Mouse (Mus musculus) CH12.LX (cell line): ENCODE results near the gene Prrt2. TPM values are rescaled to one million over a fixed set of nuclear protein-coding genes. Genes with fewer than 3 reads are reported as not detected.

Experiments
- DNase-seq: peaks from one replicate; pipeline ENCODE4 v3.0.0-alpha.2; 2013; ENCODE audit errors: extremely low read depth
- H3K27ac ChIP-seq: 2 replicates; pipeline ENCODE4 v1.5.1; 2012; ENCODE audit warnings: low read depth, mild to moderate bottlenecking, control low read depth, moderate library complexity; ENCODE audit not compliant: insufficient read depth
- H3K27me3 ChIP-seq: replicated peaks from 2 replicates; pipeline ENCODE3; 2012; ENCODE audit warnings: inconsistent platforms
- H3K36me3 ChIP-seq, 2 experiments: replicated peaks in 1 of 2; 2 replicates each; pipeline versions ENCODE3 to v1.6.1; 2012; ENCODE audit warnings: inconsistent platforms in 1 of 2, low read length in 1 of 2, mild to moderate bottlenecking in 1 of 2, mixed read lengths in 1 of 2, moderate library complexity in 1 of 2; ENCODE audit not compliant: control insufficient read depth in 1 of 2, insufficient read depth in 1 of 2
- H3K4me1 ChIP-seq, 2 experiments: 2 replicates each; pipeline ENCODE4 v1.6.1; 2012; ENCODE audit warnings: inconsistent platforms in 1 of 2, moderate library complexity in 1 of 2; ENCODE audit not compliant: insufficient read depth in 2 of 2, control insufficient read depth in 1 of 2
- H3K4me2 ChIP-seq: 2 replicates; pipeline ENCODE4 v1.6.1; 2012; ENCODE audit warnings: low read depth, mild to moderate bottlenecking, control low read depth; ENCODE audit not compliant: poor library complexity, insufficient read depth, severe bottlenecking
- H3K4me3 ChIP-seq, 3 experiments: fragments of 150-350 bp in 1 of 3; sonication (generic) in 1 of 3; replicated peaks in 1 of 3; 2 replicates each; pipeline versions ENCODE3 to v1.5.1; 2011 to 2012; ENCODE audit warnings: low read depth in 2 of 3, low read length in 2 of 3, mild to moderate bottlenecking in 2 of 3, moderate library complexity in 2 of 3, control low read depth in 1 of 3, improper control_type of control experiment in 1 of 3, inconsistent platforms in 1 of 3, mixed read lengths in 1 of 3; ENCODE audit not compliant: poor library complexity in 1 of 3
- H3K79me2 ChIP-seq: replicated peaks from 2 replicates; pipeline ENCODE4 v1.6.1; 2012; ENCODE audit warnings: mild to moderate bottlenecking, moderate library complexity; ENCODE audit not compliant: control insufficient read depth, poor library complexity, insufficient read depth, severe bottlenecking; ENCODE audit errors: extremely low read depth
- H3K9ac ChIP-seq: 2 replicates; pipeline ENCODE4 v1.6.1; 2012; ENCODE audit warnings: low read depth, mild to moderate bottlenecking, control low read depth, moderate library complexity; ENCODE audit not compliant: insufficient read depth
- H3K9me3 ChIP-seq: replicated peaks from 2 replicates; pipeline ENCODE3; 2012; ENCODE audit warnings: low read length, inconsistent platforms, mixed read lengths
- BHLHE40 ChIP-seq: IDR thresholded peaks from 2 replicates; pipeline ENCODE4 v1.6.1; 2011; ENCODE audit warnings: mild to moderate bottlenecking, low read depth, low read length, improper control_type of control experiment
- CHD1 ChIP-seq: IDR thresholded peaks from 2 replicates; pipeline ENCODE4 v1.6.1; 2012; ENCODE audit warnings: low read depth, low read length, improper control_type of control experiment, inconsistent platforms
- CHD2 ChIP-seq: IDR thresholded peaks from 2 replicates; pipeline ENCODE4 v1.6.1; 2011; ENCODE audit warnings: low read length, improper control_type of control experiment
- CTCF ChIP-seq, 2 experiments: IDR thresholded peaks in 1 of 2; conservative IDR thresholded peaks in 1 of 2; 2 replicates each; pipeline ENCODE4 v1.5.1; 2011 to 2012; ENCODE audit warnings: low read depth in 2 of 2, low read length in 2 of 2, improper control_type of control experiment in 1 of 2, inconsistent platforms in 1 of 2, mild to moderate bottlenecking in 1 of 2, moderate library complexity in 1 of 2
- E2F4 ChIP-seq: IDR thresholded peaks from 2 replicates; pipeline ENCODE4 v1.6.1; 2011; ENCODE audit warnings: low read depth, low read length, improper control_type of control experiment; ENCODE audit not compliant: insufficient replicate concordance
- ELF1 ChIP-seq: IDR thresholded peaks from 2 replicates; pipeline ENCODE4 v1.6.1; 2014; ENCODE audit warnings: low read depth, mild to moderate bottlenecking, inconsistent platforms, low read length, improper control_type of control experiment
- GABPA ChIP-seq: IDR thresholded peaks from 2 replicates; pipeline ENCODE4 v1.6.1; 2012; ENCODE audit warnings: low read depth, low read length, improper control_type of control experiment, inconsistent platforms; ENCODE audit not compliant: insufficient replicate concordance
- HCFC1 ChIP-seq: IDR thresholded peaks from 2 replicates; pipeline ENCODE4 v1.6.1; 2012; ENCODE audit warnings: low read depth, mild to moderate bottlenecking, inconsistent platforms, low read length, improper control_type of control experiment
- JUN ChIP-seq: IDR thresholded peaks from 2 replicates; pipeline ENCODE4 v1.6.1; 2011; ENCODE audit warnings: low read depth, mild to moderate bottlenecking, low read length, improper control_type of control experiment, moderate library complexity; ENCODE audit not compliant: insufficient read depth
- KAT2A ChIP-seq: IDR thresholded peaks from 2 replicates; pipeline ENCODE4 v1.6.1; 2012; ENCODE audit warnings: low read length, improper control_type of control experiment, inconsistent platforms; ENCODE audit not compliant: insufficient replicate concordance
- MAFK ChIP-seq: IDR thresholded peaks from 2 replicates; pipeline ENCODE4 v1.6.1; 2011; ENCODE audit warnings: low read length, improper control_type of control experiment; ENCODE audit not compliant: insufficient replicate concordance
- MAX ChIP-seq: IDR thresholded peaks from 2 replicates; pipeline ENCODE4 v1.6.1; 2011; ENCODE audit warnings: low read length, improper control_type of control experiment
- MAZ ChIP-seq: IDR thresholded peaks from 2 replicates; pipeline ENCODE4 v1.6.1; 2012; ENCODE audit warnings: low read depth, mild to moderate bottlenecking, inconsistent platforms, low read length, improper control_type of control experiment, moderate library complexity
- MXI1 ChIP-seq: IDR thresholded peaks from 2 replicates; pipeline ENCODE4 v1.6.1; 2011; ENCODE audit warnings: mild to moderate bottlenecking, low read depth, low read length, improper control_type of control experiment
- NELFE ChIP-seq: IDR thresholded peaks from 2 replicates; pipeline ENCODE4 v1.6.1; 2011; ENCODE audit warnings: low read depth, low read length, improper control_type of control experiment
- NRF1 ChIP-seq: IDR thresholded peaks from 2 replicates; pipeline ENCODE4 v1.6.1; 2014; ENCODE audit warnings: low read depth, mild to moderate bottlenecking, inconsistent platforms, low read length, improper control_type of control experiment, moderate library complexity
- POLR2A ChIP-seq: IDR thresholded peaks from 2 replicates; pipeline ENCODE4 v1.6.1; 2011; ENCODE audit warnings: low read depth, mild to moderate bottlenecking, improper control_type of control experiment, low read length
- POLR2AphosphoS2 ChIP-seq: IDR thresholded peaks from 2 replicates; pipeline ENCODE4 v1.6.1; 2011; ENCODE audit warnings: low read depth, low read length, improper control_type of control experiment
- RAD21 ChIP-seq: IDR thresholded peaks from 2 replicates; pipeline ENCODE4 v1.6.1; 2011; ENCODE audit warnings: low read depth, mild to moderate bottlenecking, low read length, improper control_type of control experiment, moderate library complexity
- RCOR1 ChIP-seq: conservative IDR thresholded peaks from 2 replicates; pipeline ENCODE4 v1.6.1; 2012; ENCODE audit warnings: low read depth, mild to moderate bottlenecking, inconsistent platforms, low read length, improper control_type of control experiment
- SIN3A ChIP-seq: IDR thresholded peaks from 2 replicates; pipeline ENCODE4 v1.6.1; 2012; ENCODE audit warnings: low read length, improper control_type of control experiment, inconsistent platforms
- SMC3 ChIP-seq: IDR thresholded peaks from 2 replicates; pipeline ENCODE4 v1.6.1; 2011; ENCODE audit warnings: low read depth, low read length, improper control_type of control experiment
- USF1 ChIP-seq: IDR thresholded peaks from 2 replicates; pipeline ENCODE4 v1.6.1; 2014; ENCODE audit warnings: low read depth, mild to moderate bottlenecking, inconsistent platforms, low read length, improper control_type of control experiment
- ZC3H11A ChIP-seq: IDR thresholded peaks from 2 replicates; pipeline ENCODE4 v1.6.1; 2012; ENCODE audit warnings: low read depth, mild to moderate bottlenecking, inconsistent platforms, low read length, improper control_type of control experiment
- ZMIZ1 ChIP-seq: IDR thresholded peaks from 2 replicates; pipeline ENCODE4 v1.6.1; 2012; ENCODE audit warnings: low read depth, mild to moderate bottlenecking, inconsistent platforms, low read length, improper control_type of control experiment
- dilution Hi-C: fragments of 300-500 bp; cut with MboI; formaldehyde crosslinking; loops from 2 replicates; pipeline ENCODE4 v1.14.3; 2020; ENCODE audit warnings: low sequenced_read_pairs; ENCODE audit not compliant: extremely low pct_unique_long_range_greater_than_20kb, extremely low pct_ligation_motif_present
- in situ Hi-C: fragments of 300-500 bp; cut with MboI; formaldehyde crosslinking; loops from 3 replicates; pipeline ENCODE4 v1.14.3; 2019; ENCODE audit warnings: low sequenced_read_pairs, low pct_ligation_motif_present, low pct_unique_long_range_greater_than_20kb, mixed read lengths
- polyA plus RNA-seq: library from polyadenylated mRNA; unstranded; fragments of >175 nt; gene quantifications from 2 replicates; pipeline ENCODE4 v1.2.1, GENCODE M21; 2012; ENCODE audit warnings: low read depth; ENCODE audit not compliant: insufficient read length
- total RNA-seq, 2 experiments: library from RNA; depleted of rRNA; stranded (reverse); fragments of 300-350 nt in 1 of 2; fragments of >200 nt in 1 of 2; gene quantifications; 2 replicates each; pipeline ENCODE4 v1.2.3; 2012 to 2014

The Prrt2 gene
- total and polyA plus RNA-seq, 3 experiments = 1.2 TPM; not detected in 2

DNA sequence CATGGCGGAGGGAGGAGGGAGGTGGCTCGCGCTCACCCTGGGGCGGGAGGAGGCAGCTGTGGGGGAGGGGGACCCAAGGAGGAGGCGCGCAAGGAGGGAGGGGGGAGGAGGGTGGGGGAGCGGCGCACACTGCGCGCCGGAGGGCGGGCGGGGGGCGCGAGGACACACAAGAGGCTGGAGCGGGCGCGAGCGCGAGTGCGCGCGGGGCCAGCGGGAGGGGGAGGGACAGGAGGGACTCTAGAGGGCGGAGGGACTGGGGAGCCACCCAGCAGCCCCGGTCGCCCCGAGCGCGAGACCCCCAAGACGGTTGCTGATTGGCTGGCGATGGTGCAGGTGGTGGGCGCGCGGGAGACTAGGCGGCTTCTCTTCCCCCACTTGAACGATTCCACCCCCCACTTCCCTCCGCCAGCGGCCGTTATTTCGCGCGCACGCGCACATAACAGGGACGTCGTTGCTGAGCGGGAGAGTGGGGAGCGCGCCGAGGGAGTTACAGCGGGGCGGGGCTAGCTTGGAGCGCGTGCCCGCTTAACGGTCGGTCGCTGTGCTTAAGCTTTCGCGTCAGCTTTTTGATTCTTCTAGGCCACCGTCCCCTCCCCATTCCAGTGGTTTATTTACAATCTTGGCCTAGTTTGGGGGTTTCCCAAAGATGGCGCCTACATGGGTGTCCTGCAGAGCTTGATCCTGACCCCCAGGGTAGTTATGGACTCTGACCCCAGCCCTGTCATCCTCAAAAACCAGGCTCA is 6.1 kb upstream of the Prrt2 start, which contains the start of gene Maz (continued):
- TF ChIP-seq ELF1 (peak; percentile 64; the same call in 1 of the 2 replicates), MXI1 (no peak), ZC3H11A (no peak), HCFC1 (peak; percentile 85), NELFE (peak; percentile 52; the same call in 1 of the 2 replicates), MAX (peak; percentile 72), GABPA (no peak), BHLHE40 (no peak), CTCF (conservative IDR thresholded peaks at IDR 0.05 in 1 of 2, IDR thresholded peaks at IDR 0.05 in 1 of 2; ENCODE audit: low read depth in 2 of 2, low read length in 2 of 2) (no peak)

DNA sequence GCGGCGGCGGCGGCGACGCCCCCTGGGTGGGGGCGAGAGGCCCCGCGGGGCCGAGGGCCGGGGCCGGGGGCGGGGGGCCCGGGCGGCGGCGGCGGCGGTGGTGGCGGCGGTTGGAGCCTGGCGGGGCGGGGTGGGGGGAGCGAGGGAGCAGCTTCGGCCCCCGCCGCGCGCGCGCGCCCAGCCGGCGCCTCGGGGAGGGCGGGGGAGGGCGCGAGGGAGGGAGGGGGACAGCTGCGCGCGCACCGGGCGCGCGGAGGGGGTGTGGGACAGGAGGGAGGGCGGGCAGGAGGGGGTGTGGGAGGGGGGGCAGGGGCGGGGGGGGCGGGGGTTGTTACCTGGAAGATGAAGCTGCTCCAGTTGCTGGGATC is 5.6 kb upstream of the Prrt2 start:
- Histone ChIP-seq H3K4me3 (peak overlapping the region in 2 of 3 experiments; percentile 76 to 78), H3K9me3 (no peaks in the 10 kb centered on the region), H3K36me3 (peaks cover 43 to 74% of the 10 kb centered on the region in 2 experiments), H3K9ac (peak overlapping the region; percentile 99)
- DNase-seq = no peak
- TF ChIP-seq ZC3H11A (no peak), MAZ (no peak), MAFK (no peak), NRF1 (peak; percentile 42)
- TF ChIP-seq, all 38 proteins: peak for 1
- dilution Hi-C loops (no loop called here), in situ Hi-C loops (no loop called here)
- Histone ChIP-seq H3K4me1 (peaks cover 17 to 35% of the 10 kb centered on the region in 2 experiments), H3K4me2 (no peak overlapping the region), H3K27me3 (no peaks in the 10 kb centered on the region), H3K27ac (peak overlapping the region; percentile 93; the same call in 1 of the 2 replicates), H3K79me2 (peaks cover 22% of the 10 kb centered on the region)

DNA sequence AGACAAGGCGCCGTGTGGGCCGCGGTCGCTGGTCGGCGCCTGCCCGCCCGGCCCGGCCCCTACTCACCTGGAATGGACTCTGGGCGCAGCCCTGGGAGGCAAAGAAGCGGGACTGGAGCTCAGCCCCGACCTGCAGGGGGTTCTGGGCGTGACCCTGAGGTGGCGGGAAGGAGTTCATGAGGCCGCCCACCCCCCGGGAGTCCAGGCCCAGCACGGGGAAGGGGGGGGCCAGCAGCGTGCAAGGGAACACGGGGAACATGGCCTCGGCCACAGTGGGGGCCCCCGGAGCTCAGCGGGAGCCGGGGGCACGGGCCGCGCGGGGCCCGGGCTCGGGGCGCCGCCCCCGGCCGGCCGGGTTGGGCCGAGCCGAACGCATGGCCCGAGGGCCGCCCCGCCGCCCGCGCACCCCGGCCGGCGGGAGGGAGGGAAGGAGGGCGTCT is 5.2 kb upstream of the Prrt2 start:
- Histone ChIP-seq H3K4me1 (peaks cover 17 to 40% of the 10 kb centered on the region in 2 experiments), H3K4me2 (peak overlapping the region; percentile 45; the same call in 1 of the 2 replicates), H3K36me3 (peaks cover 39 to 74% of the 10 kb centered on the region in 2 experiments), H3K27ac (peak overlapping the region; percentile 44), H3K9ac (peak overlapping the region; percentile 99), H3K79me2 (peaks cover 22% of the 10 kb centered on the region), H3K4me3 (peak overlapping the region; percentile 67 to 78 (median 76)), H3K9me3 (no peaks in the 10 kb centered on the region), H3K27me3 (no peaks in the 10 kb centered on the region)
- peak; percentile 64 for DNase-seq
- dilution Hi-C loops (no loop called here), in situ Hi-C loops (no loop called here)
- no peak for TF ChIP-seq CHD2
- TF ChIP-seq ZMIZ1 = 0 out of 2 replicates have a peak, but pooled peaks have one; percentile 14
- no peak for TF ChIP-seq POLR2AphosphoS2
- TF ChIP-seq ELF1 = no peak
- no peak for TF ChIP-seq JUN
- TF ChIP-seq POLR2A = peak; percentile 63; the same call in 1 of the 2 replicates
- TF ChIP-seq HCFC1 = no peak
- no peak for TF ChIP-seq E2F4
- TF ChIP-seq MAX = no peak
- TF ChIP-seq USF1 = no peak
- TF ChIP-seq NELFE = 0 out of 2 replicates have a peak, but pooled peaks have one; percentile 22
- no peak for TF ChIP-seq RCOR1
- peak; percentile 76; the same call in 1 of the 2 replicates for TF ChIP-seq MAZ
- no peak for TF ChIP-seq NRF1
- no peak for TF ChIP-seq KAT2A
- TF ChIP-seq SIN3A = peak; percentile 36; the same call in 1 of the 2 replicates
- no peak for TF ChIP-seq CHD1
- TF ChIP-seq MAFK = no peak
- TF ChIP-seq CTCF (conservative IDR thresholded peaks at IDR 0.05 in 1 of 2, IDR thresholded peaks at IDR 0.05 in 1 of 2; ENCODE audit: low read depth in 2 of 2, low read length in 2 of 2) = no peak
- TF ChIP-seq GABPA = no peak
- TF ChIP-seq MXI1 = peak; percentile 72; the same call in 1 of the 2 replicates
- no peak for TF ChIP-seq SMC3
- TF ChIP-seq BHLHE40 = peak; percentile 28; the same call in 1 of the 2 replicates
- TF ChIP-seq RAD21 = no peak
